Mouse (Mus musculus) adrenal gland, postnatal 25 days (tissue): Measurements from ENCODE around the gene Gopc. TPM values are rescaled to one million over a fixed set of nuclear protein-coding genes. Genes with fewer than 3 reads are reported as not detected.
"Not testable (repeated sequence)": the region's sequence is repeated elsewhere in the genome, so short reads cannot be mapped to it uniquely, and the experiment has no call there.

Experiments
- DNase-seq: peaks from one replicate; pipeline ENCODE4 v3.0.0; 2021; ENCODE audit warnings: mixed read lengths
- total RNA-seq: library from RNA; stranded (reverse); gene quantifications from 2 replicates; pipeline ENCODE4 v1.2.3, GENCODE M21; 2021

Gene Gopc
- total RNA-seq, 1 experiment from 2014 or later: 31.2 TPM

GRCm38 (mm10) chr10:52387192-52387591 lies 5.3 kb upstream of the Gopc start:
- no peak for DNase-seq

DNA sequence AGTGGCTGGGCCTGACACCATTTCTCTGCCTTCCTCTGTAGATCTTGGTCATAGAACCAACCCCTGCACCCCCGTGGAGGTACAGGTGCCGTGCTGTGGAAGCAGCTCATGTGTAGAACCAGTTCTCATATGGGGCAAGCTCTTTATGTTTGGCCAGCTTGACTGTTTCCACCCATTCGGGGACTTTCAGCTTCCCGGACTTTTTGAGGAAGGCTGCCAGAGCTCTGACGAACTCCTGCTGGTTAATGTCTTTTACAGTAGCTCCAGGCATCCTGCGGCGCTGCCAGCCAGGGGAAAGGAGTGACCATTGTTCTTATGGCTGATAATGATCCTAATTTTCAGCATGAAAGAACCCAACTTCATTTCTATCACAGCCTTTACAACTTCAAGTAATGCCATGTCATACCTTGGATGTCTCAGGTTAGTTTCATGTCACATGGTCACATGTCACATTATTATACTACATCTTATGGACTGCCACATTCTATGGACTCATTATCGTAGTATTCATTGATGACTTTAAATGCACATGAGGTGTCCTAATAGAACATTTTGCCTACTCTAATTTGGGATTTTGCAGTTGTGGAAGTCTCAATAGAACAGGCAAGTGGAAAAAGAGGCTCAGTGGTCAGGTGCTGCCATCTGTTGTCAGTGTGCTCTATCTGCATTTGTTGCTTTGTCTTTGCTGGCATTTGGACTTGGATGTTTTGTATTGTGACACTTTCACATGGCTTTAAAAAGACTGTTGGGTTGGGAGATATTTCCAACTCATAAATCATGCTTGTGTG lies 3.1 kb upstream of the Gopc start:
- DNase-seq: peak; percentile 27

DNA sequence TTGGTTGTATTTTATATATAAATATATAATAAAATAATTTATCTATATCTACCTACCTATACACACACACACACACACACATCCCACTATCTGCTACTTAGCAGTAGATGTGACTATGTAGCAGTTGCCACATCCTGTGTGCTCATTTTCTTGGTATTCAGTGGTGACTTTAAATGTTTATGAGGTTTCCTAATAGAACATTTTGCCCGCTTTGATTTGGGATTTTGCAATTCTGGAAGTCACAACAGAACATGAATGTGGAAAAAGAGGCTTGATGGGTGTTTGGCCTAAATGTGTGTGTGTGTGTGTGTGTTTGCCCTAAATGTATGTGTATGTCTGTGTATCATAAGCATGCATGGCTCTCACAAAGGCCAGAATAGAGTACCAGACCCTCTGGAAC lies 1.6 kb upstream of the Gopc start:
- DNase-seq: no peak

DNA sequence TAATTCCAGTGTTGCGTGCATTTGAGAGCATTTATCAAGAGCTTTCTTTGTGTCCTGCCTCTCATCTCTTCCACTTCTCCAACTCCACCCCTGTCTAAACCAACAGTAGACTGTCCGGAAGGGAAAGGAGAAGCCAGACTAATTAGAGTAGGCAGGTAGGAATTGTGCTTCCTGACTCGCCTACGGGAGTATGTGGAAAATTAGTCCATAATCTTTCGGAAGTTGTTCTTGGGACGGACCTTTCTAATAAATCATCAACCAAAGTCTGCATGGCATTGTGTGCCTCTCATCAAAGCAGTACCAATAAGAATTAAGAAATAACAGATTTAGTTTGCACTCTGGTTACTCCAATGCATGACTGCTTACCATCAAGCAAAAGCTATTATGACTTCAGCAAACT lies 1.1 kb upstream of the Gopc start:
- no peak for DNase-seq

GRCm38 (mm10) chr10:52381321-52381801 lies 563 bp downstream of the Gopc start:
- DNase-seq: peak; percentile 6

GRCm38 (mm10) chr10:52377813-52378212 lies 4.1 kb downstream of the Gopc start:
- DNase-seq: no peak

DNA sequence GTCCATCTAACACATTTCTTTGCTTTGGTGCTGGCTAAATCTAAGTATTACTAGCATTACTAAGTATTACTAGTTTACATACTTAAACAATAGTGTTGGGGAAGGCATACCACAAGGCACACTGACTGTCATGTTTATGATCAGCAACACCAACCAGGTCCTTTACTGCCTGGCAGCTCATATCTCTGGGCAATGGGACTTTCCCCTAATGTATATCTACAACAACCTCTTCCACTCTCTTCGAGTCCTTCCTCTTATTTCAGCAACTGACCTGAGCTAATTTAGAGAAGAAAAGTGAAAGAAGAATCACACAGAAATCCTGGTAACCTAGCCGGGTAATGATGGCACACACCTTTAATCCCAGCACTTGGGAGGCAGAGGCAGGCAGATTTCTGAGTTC lies 5.5 kb downstream of the Gopc start:
- DNase-seq: no peak

DNA sequence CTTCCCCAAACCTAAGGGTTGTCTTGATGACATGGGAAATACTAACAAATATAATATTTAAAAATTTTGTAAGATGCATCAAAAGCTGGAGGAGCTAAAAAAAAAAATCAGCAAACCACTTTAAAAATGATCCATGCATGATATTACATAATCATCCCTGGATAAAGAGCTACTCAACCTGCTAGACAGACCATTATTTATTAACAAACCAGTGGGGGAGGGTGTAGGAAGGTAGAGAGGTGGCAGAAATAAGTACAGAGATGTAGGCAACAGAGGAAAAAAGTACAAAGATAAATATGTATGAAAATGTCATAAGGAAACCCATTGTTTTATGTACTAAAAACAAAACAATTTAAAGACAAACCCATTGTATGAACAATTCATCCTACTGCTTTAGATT lies 7.3 kb downstream of the Gopc start:
- no peak for DNase-seq

- DNase-seq: no peak
Measured at GRCm38 (mm10) chr10:52373834-52374233, 8.1 kb downstream of the Gopc start.

DNA sequence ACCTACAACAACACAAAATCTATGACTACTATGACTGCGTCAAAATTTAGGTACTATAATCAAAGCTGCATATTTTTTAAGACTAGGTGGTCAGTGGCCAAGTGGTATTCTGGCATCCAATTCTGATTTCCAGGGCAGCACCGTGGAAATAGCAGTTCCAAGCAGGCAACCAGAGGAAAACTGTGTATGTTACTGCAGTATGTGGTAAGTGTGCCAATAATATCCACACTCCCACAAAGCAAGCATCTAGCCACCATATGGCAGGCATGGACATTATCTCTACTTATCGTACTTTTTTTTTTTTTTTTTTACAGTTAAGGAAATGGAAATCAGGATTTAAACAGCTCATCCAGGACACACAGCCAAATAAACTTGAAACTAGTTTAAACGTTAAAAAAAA lies 13.5 kb downstream of the Gopc start:
- DNase-seq: no peak

DNA sequence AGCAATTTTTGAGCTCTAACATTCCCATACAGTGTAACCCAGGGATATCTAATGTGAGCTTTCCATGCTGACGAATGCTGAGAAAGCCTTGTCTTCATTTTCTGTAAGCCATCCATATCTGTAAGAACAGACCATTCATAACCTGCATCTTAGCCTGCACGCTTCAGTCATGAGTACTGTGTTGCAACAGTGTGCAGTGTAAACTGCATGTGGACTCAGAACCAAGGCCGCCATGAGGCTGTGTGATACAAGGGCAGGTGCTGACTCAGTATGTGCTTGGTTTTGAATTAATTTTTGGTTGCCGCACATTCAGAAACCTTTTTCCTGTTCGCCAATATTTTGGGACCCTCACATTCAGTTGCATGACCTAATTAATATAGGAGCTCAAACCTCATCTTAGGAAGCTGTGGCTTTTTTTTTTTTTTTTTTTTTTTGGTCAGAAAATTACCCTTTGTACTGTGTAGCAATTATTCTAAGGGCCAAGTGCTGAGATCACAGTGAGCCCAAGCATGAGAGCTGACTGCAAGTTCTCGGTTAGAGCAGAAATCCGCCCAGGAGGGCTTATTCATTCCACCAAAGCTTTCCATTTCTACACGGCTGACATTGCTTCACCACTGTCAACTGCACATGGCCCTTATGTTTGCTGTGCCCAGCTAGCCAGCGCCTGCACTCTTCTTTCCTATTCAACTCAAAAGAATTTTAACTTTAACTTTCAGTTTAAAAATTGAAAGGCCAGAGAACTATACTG lies 20.9 kb downstream of the Gopc start:
- no peak for DNase-seq

GRCm38 (mm10) chr10:52360241-52360735 lies 21.6 kb downstream of the Gopc start:
- no peak for DNase-seq

DNA sequence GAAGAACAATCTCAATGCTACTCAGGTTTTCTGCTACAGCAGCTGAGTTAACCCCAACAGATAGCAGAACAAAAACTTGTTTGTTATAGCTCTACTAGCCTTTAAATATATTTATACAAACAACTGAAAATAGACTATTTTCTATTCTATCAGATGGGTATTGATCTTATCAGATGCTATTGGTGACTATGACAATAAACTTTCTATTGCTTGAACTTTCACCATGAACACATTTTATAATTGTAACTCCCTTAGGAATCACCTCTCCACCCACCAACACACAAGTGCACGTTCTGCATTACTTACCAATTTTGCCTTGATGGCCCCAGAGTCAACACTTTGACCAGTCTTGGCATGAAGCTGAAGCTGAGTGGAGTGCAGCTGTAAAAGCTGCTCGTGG lies 23.5 kb downstream of the Gopc start, which contains the start of gene Gm26741:
Gm26741 (plus strand) TSS at position 301 of the 400 bp plus-strand sequence.
- no peak for DNase-seq

- DNase-seq: no peak
Measured at GRCm38 (mm10) chr10:52353184-52353583, 28.7 kb downstream of the Gopc start.

DNA sequence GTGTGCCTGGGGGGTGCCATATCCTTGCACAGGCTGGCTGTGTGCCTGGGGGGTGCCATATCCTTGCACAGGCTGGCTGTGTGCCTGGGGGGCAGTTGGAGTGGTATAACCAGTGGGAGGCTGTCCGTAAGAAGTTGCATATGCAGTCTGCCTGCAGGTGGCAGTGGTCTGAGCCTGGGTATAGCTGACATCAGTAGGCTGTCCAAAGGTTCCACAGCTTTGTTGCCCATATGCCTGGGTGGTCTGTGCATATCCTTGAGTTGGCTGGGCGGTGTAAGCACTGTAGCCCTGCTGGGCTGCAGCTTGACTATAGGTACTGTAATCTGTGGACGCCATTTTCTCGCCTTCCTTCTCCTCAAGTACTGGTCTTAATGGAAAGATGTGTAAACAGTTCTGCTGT lies 38.6 kb downstream of the Gopc start:
- not testable (repeated sequence) for DNase-seq

DNA sequence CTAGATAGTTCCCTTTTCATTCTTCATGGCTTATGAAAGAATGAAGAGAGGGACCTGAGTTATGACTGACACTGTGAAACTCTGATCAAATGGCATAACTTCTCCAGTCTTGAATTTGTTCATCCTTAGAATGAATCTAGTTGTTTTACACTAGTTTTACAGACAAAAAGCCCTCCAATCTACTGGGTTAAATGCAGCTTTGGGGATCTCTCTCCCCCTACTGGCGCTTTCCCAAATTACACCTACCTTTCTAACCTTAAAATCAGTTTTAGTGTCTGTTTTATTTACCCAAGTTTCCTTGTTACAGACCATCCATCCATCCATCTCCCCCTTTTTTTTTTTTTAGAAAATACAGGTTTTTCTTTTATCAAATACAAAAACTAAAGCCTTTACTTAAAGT lies 50.9 kb downstream of the Gopc start:
- DNase-seq: no peak

DNA sequence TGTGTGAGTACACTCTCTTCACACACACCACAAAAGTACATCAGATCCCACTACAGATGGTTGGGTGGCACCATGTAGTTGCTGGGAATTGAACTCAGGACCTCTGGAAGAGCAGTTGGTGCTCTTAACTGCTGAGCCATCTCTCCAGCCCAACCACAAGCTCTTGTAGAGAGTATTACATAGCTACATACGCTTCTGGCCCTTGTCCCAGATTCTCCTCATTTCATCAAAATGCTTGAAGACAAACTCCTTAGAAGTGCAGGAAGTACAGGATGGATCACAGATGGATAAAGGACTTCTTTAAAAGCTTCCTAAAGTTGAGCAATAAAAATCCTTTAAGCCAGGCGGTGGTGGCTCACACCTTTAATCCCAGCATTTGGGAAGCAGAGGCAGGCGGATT lies 60.0 kb downstream of the Gopc start:
- no peak for DNase-seq

DNA sequence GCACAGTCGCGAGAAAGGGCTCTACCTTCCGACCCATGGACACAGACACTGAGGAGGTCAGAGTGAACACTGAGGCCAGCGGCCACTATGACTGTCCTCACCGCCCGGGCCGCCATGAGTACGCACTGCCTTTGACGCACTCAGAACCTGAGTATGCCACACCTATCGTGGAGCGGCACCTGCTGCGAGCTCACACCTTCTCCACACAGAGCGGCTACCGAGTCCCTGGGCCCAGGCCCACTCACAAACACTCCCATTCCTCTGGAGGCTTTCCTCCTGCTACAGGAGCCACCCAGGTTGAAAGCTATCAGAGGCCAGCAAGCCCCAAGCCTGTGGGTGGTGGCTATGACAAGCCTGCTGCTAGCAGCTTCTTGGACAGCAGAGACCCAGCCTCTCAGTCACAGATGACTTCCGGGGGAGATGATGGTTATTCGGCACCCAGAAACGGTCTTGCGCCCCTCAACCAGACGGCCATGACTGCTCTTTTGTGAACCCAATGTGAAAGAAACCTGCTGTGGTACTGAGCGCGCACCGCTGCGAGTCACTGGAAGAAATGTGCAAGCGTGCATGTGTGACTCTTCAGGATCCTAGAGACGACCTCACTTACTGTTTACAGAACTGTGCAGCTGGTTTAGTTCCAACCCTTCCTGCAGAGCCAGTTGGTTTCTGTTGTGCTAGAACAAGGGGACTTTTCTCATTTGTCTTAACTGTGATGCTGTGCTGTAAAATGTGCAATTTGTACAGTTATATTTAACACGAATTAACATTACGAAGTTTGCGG lies 62.2 kb downstream of the Gopc start:
- no peak for DNase-seq

DNA sequence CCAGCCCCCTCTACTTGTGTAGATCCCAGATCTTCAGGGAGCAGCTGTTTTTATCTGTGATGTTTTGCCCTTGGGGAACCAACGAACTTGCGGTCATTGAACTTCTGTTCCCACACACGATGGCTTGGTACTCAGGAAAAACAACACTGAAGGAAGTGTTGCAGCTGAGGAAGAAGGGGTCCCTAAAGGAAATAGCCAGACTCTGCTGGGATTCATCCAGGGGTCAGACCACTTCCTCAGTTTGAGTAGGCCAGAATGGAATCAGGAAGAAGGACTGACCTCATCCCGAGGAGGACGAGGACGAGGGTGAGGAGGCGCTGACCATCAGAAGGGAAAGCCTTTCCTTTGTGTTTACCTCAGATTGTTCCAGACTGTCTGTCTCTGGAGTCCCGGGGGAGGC lies 72.7 kb downstream of the Gopc start:
- DNase-seq: peak; percentile 14

DNA sequence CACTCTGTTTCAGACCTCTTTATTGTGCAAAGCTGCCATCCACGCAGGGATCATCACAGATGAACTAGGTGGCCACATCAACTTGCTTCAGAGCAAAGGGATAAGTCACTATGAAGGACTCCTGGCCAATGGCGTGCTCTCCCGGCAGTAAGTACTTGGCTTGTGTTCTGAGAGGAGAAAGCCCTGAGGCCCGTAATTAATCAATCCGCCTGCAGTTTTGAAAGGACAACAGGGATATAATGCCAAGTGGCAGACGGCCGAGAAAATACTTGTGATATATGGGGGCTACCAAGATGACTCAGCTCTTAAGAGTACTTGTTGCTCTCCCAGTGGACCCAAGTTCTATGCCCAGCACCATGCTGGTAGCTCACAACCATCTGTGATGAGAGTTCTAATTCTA lies 77.3 kb downstream of the Gopc start:
- DNase-seq: peak; percentile 26

DNA sequence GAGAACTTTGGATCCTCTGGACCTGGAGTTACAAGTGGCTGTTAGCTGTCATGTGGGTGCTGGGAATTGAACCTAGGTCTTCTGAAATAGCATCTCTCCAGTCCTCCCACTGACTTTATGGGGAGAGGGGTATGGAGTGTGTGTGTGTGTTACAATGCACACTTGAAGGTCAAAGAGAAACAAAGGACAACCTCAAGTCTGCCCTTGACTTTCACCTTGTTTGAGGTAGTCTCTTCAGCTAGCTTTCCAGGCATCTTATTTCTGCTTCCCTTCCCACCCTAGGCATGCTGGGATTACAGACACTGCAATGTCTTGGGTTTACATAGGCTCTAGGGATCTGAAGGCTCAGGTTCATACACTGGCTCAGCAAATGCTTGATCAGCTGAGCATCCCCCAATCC lies 79.7 kb downstream of the Gopc start:
- no peak for DNase-seq

DNA sequence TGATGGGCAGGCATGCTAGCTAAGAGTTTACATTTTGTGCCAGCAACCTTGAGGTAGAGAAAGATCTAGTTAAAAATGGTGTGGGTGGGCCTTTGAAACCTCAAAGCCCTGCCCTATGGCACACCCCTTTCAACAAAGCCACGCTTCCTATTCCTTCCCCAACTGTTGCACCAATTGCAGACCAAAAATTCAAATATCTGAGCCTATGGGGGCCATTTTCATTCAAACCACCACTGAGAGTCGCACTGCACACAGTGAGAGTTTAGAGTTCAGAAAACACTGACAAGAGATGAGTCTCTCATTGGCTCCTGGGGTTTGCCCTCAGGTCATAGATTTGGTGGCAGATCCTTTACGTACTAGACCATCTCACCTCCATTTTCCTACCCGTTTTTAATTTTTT lies 80.2 kb downstream of the Gopc start:
- no peak for DNase-seq

DNA sequence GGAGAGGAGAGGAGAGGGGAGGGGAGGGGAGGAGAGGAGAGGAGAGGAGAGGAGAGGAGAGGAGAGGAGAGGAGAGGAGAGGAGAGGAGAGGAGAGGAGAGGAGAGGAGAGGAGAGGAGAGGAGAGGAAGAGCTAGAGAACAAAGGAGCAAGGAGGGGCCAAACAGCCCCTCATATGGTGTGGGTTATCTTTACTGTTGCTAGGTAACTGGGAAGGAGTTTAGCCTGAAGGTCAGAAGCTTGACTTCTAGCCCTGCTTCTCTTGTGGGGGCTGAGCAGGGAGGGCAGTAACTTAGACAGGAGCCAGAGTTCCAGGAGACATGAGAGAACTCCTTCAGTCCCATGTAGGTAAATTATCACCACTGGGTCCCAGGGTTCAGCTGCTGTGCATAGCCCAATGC lies 83.4 kb downstream of the Gopc start:
- DNase-seq: not testable (repeated sequence)
